Mouse (Mus musculus) adrenal gland, adult 8-10 months (tissue): ENCODE results near the gene Itm2b. TPM values are rescaled to one million over a fixed set of nuclear protein-coding genes. Genes with fewer than 3 reads are reported as not detected.

Experiments used
- DNase-seq: peaks from one replicate; pipeline ENCODE4 v3.0.0; 2022
- total RNA-seq, 4 experiments: library from RNA; stranded (reverse); gene quantifications; 2 replicates each; pipeline ENCODE4 v1.2.4; 2022

Itm2b gene
- total RNA-seq, 4 experiments from 2014 or later = 972 to 1,094 (median 1,035) TPM

DNA sequence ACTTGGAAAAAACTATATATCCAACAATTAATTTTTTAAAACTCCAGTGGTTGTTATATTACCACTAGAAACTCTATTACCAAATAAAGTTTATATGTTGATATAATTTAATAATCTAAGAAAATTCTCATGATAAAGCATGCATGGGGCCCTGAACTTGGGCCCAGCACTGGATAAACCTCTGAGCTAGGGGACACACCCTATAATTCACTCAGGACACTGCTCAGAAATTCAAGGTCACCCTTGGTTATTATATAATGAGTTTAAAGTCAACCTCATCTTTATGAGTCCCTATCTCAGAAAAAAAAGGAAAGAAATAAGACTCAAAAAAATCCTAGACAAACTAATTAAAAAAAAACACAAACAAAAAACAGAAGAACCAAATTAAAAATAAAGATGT is 68.2 kb downstream of the Itm2b start:
- no peak for DNase-seq

DNA sequence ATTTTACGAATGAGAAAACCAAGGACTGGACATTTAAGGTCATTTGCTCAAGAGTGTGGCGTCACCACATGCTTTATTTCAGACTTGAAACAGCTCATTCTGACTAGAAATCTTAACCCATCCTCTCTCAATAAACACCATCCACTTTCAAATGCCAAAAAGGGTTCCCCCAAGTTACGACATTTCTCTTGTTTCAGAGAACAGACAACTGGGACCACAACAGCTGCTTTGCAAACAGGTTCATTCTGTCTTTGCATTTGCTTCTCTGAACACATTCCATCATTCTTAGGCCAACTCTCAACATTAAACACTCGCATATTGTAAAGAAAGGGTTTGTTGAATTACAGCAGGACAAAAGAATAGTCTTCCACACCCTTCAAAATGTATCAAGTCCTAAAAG is 71.2 kb downstream of the Itm2b start:
- DNase-seq = no peak

DNA sequence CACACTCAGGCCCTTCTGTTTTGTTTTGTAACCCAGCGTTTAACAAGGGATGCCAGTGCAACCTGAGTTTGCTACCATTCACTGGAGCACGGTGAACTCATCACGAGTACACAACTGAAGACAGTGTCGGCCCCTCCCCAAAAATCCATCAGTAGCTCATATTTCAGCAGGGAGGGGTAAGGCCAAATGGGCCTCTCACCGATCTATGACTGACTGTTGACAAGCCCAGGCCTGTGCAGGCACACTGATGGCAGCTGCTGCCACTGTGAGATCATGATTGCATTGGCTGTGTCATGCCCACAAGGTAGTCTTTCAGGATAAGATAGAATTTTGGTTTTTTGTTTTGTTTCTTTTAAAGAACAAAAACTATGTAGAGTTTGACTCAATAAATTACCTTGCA is 71.7 kb downstream of the Itm2b start:
- DNase-seq = no peak

DNA sequence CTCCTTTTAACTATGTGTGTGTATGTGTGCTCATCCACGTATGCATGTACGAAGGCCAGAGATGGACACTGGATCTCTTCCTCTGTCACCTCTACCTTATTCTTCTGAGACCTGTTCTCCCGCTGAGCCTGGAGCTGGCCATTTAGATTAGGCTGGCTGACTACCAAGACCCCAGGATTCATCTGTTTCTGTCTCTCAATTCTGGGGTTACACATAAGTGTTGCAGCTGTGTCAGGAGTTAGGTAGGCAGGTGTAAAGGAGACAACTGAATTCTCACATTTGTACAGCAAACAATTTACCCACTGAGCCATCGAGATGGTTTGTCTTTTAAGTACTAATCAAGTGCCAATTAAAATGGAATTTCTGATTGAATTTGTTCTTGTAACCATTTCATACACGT is 72.2 kb downstream of the Itm2b start:
- DNase-seq = no peak

Other genes with a start within 250 kb of the Itm2b start
- gene Lpar6, start 147.4 kb downstream of the Itm2b start, total RNA-seq = 1 to 10 TPM; 3.1 to 5.7 (median 4.0) TPM
- 10 to 100 TPM; 13.3 to 30.4 (median 20.9) TPM for gene Rb1, start 59.5 kb downstream of the Itm2b start, total RNA-seq
- 10 to 100 TPM; 23.1 to 29.5 (median 26.1) TPM for gene Med4, start 124.7 kb upstream of the Itm2b start, total RNA-seq
- 100 to 1,000 TPM; 218 to 281 (median 245) TPM for gene Sucla2, start 140.0 kb upstream of the Itm2b start, total RNA-seq
- 1 to 10 TPM; 5.2 to 7.2 (median 6.9) TPM for gene Nudt15, start 163.0 kb upstream of the Itm2b start, total RNA-seq